Mouse (Mus musculus): ENCODE measurements around the gene Lig1.
"Not testable (repeated sequence)": the region's sequence is repeated elsewhere in the genome, so short reads cannot be mapped to it uniquely, and the experiment has no call there.

Lig1 gene

DNA sequence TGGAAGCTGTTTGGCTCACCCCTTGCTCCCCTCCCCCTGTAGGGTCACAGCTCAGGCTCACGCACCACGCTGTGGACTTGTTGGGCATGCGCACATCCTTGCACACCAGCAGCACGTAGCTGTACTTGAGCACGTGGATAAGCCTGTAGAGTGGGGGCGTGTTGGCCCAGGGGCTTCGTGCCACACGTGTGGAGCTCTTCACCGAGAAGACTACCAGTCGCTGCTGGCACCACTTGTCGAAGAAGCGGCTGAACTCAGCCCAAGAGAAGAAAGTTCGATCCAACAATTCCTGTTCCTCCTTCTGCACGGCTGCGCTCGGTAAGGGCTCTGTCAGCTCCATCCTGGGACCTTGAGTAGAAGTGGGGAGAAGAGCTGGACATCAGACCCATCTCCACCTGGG, at the start of gene Lig1:
Gene Lig1 (plus strand): TSS at position 203 of the 400 bp plus-strand sequence.
- DNase-seq: no peak

DNA sequence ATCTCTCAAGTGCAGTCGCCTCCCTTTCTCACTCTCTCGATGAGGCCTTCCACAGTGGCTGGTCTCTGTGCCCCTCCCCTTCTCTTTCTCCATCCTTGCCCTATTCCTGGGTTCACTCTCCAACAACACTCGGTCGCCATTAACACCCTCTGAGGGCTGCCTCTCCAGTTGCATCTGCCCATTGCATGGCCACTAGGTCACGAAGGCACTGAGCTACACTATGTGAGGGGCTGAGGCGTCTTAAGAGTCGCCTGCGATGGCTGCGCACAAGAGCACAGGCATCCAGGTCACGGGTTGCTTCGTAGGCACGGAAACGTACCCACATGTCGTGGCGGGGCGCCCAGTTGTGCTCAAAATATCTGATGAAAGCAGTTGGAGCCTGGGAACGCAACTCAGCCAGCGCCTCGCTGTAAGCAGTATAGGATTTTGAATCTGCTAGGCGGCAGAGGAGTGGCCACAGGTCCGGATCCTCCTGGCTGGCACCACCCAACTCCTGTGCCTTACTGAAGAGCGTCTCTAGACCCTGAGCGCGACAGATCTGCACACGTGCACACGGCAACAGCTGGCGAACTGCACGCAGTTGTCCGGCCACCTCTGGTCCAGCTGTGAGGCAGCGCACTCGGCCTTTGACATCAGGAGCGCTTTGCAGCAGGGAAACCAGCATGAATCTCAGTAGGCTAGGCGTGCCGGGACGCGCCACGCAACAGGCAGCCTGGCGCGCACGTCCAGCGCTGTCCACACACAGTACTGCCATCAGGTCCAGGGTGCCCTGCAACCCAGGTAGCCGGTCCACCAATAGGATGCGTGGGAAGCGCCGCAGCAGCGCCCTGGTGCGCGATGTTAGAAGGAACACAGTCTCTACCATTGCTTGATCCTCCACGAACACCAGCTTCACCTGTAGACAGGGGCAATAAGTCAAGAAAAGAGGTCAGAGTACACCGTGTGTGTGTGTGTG, 16.1 kb upstream of the Lig1 start:
- DNase-seq: no peak

DNA sequence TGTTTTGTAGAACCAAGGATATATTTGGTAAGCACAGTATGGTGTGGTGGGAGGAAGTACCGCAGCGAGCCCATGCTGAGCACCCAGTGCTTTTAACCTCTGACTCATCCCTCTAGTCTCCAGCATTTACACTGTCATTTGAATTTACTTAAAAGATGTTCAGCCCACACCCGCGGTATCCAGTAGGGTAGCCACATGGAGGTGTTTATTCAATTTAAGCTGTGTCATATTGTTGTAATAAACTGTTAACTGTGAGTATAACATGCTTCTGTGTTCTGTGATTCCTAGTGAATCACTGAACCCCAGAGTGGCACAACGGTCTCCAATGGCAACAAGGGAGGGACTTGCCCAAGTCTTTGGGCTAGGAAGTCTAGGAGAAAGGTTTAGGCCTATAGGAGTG, 13.2 kb upstream of the Lig1 start:
- DNase-seq: no peak

DNA sequence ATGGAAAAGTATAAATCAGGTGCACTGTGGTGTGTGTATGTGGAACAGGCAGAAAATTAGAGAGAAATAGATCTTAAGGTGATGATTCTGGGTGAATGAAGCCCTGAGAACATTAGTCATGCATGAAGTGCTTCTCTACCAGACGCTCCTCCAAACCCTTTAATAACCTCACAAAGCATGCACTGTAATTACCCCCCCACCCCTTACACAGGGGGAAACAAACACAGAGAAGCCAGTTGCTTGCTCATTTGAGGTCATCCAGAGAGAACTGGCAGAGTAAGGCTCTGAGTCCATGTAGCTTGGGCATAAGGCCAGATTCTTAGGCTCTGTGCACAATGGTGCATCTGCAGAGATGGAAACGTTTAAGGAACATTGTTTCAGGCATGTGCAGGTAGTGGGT, 12.7 kb upstream of the Lig1 start:
- no peak for DNase-seq

DNA sequence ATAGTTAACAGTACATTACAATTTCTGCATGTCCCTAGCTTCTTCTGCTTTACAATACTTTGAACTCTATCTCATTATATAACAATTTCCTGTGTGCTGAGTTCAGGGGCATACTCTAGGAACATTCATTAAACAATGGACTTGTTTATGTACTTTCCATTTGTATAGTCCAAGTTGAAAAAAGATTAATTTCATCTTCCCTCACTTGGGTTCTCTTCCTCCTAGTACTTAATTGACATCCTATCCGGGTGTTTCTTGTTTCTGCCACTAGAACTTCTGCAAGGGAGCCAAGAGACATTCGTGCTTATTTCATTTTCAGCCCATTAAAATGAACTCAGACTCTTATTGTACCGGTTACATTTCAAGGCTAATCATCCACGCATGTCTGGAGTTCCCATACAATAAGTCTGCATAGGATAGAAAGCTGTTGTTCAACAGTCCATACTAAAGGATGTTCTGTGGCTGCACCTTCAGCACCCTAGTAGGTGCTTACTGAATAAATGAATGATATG, 8.3 kb upstream of the Lig1 start:
- no peak for DNase-seq

DNA sequence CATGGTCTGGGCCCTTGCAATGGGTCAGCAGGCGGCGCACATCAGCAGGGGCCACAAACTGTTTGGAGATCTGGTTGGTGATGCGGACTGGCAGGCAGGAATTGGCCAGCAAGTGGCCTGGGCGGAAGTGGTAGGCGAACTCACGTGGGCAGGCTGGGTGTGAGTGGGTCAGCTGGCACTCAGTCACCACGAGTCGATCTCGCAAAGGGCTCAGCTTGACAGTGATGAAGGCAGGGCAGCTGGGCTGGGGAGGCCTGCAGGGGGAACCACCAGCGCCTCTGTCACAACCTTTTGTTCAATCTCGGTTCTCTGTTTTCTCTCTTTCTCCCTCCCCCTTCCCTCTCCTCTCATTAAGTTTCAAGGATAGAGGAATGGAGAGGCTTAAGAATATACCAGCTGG, 7.7 kb upstream of the Lig1 start:
- DNase-seq: peak; percentile 8

DNA sequence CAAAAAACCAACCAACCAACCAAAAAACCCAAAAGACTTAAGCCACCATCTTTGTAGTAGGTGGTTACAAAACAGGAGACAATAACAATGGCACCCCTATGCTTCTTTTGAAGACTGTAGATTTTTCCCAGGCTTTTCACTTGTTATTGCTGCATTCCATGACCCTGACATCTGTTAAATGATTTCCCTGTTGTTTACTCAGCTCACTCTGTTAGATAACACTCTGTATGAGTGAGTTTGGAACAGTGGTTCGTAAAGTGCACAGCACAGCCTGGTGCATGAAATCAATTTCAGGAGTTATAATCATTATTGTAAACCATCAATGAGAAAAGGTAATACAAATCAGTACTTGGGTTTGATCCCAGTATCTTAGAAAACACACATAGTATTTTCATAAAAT, 5.4 kb upstream of the Lig1 start:
- no peak for DNase-seq

DNA sequence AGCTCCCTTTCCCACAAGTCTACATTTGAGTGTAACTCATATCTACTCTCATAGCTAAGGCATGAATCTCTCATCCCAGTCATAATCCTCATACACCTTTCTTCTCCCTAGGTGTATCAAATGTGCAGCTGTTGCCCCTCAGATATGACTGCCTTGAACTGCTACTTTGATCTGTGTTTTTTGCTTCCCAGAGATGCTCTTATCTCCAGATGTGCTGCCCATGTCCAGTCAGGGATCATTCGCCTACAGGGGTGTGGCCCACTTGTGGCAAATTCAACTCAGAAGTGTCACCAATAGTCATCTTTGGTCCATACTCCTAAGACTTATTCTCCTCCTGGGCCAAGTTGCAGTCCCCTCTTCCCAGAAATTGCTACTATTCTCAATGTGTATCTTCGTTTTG, 750 bp downstream of the Lig1 start:
- no peak for DNase-seq

DNA sequence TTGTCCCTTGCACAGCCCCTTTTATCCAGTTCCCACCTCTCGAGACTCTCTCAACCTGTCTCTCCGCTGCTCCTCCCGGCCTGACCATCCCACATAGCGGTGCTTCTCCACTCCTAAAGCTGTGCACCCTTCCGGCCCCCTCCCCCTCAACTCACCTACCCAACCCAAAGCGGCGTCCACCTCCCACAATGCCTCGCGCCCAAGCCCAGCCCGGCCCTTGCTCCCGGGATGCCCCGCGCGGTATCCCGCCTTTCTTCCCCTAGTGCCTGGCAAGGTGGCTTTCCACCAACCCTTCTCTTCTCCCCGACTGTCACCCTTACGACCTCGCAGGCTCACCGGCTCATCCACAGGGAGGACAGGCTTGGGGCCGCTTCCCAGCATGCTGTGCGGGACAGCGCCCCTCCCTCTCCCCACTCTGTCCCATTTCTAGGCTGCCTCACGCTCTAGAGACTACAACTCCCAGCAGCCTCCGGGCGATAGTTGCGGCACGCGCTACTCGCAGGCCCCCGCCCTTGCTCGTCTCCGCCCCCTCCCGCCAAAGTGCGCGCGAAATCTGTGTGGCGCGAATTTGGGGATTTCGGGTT, 1.3 kb downstream of the Lig1 start, which contains the start of gene Zswim9:
Gene Zswim9 (minus strand): TSS at position 414 of the 584 bp plus-strand sequence.
- DNase-seq: peak; percentile 92

DNA sequence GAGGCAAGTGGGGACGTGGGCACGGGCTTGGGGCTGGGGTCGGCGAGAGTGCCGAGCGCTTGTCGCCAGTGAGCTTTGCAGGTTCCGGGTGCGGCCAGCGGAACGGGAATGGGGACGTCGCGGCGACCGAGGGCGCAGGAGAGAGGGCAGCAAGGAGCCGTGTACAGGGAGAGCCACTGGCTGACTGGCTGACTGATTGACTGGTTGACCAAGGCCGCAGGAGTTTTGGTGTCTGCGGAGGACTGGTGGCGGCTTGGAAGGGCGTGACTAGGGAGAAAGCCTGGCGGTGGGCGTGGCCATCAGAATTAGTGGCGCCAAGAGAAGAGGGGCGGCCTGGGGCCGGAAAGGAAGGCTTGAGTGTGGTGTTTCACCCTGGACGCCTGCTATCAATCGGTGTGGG, 1.9 kb downstream of the Lig1 start:
- not testable (repeated sequence) for DNase-seq

DNA sequence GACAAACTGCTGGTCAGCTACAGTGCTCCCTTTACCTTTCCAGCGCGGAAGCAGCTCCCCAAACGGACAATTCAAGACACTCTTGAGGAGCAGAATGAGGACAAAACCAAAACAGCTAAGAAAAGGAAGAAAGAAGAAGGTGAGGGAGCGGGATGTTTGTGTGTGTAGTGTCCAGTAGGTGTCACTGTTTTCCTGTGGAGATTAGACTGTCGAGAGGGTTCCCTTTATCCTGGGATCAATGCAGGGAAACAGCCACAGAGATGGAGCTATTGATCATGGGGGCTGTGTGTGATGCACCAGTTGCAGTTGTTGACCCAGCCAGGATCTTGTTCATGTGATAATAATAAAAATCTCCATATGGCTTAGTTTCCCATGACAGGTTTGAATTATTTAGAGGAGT, 11.5 kb downstream of the Lig1 start:
- DNase-seq: peak; percentile 7

DNA sequence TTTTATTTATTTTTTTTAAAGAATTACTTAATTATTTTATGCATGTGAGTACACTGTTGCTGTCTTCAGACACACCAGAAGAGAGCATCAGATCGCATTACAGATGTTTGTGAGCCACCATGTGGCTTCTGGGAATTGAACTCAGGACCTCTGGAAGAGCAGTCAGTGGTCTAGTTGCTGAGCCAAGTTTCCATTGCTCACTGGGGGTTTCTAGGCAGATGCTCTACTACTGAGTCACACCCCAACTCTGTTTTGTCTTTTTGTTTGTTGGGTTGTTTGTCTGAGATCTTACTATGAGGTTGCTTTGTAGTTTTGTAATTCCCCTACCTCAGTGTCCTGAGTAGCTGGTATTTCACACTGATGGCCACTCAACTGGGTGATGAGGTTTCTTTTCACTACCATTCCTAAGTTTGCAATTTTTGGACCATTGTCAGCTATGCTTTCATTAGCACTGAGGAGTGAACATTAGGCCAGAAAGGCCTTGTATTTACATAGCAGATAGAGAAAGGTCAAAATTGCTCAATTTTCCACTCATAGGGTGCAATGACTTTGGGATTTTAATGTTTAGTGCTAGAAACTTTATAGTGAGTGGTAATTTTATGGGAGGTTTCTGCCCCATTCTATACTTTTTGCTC, 13.1 kb downstream of the Lig1 start:
- DNase-seq: no peak

DNA sequence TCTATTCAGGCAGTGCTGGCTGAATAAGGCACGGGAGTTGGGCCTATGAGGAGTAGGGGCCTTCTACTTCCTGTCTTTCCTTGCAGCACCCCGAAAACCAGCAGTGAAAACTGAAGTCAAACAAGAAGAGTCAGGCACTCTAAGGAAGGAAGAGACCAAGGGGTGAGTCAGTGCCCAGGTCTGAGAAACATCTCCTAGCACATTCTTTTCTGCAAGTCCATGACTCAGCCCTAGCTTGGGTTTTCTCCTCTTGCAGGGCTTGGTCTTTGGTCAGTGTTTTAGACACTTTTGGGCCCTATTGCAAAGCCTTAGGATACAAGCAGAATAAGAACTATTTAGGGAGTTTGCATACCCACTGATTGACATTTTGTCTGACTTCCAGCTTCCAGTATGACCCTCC, 14.3 kb downstream of the Lig1 start:
- DNase-seq: no peak

DNA sequence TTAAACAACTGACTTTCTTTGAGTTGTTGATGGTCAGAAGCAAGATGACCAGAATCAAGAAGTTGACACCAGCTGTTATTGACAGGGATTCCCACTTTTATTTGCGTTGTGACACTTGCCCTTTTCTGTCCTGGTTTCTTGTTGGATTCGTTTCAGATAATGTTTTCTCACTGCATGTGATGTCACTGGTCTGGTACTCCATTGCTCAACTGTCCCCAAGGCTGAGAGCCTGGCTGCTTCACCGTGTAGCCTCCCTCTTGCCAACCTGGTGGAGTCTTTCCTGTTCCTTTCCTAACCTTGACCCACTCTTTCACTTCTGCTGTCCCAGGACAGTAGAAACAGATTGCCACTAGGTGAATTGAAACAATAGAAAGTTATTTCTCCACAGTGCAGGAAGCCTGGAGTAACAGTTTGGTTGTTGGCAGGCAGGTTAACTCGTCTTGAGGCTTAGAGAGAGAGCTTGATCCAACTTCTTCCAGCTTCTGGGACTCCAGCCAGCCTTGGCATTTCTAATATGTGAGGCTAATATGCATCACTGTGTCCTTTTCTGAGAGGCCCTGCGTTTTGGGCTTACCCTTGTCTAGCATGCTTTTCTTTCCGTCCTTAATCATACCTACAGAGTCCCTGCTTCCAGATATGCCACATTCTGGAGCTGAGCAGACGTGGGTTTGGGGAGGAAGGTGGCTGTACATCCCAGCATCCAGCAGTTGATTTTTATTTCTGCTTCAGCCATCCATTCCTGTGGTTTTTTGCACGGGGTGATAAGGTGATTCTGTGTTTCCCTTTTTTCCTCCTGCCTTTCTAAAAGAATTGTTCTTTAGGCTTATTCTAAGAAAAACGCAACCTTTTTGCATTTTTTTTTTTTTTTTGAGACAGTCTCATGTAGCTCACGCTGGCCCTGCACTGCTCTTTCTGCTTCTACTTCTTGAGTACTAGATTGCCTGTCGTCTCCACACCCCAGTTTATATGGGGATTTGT, 17.1 kb downstream of the Lig1 start:
- DNase-seq: no peak

DNA sequence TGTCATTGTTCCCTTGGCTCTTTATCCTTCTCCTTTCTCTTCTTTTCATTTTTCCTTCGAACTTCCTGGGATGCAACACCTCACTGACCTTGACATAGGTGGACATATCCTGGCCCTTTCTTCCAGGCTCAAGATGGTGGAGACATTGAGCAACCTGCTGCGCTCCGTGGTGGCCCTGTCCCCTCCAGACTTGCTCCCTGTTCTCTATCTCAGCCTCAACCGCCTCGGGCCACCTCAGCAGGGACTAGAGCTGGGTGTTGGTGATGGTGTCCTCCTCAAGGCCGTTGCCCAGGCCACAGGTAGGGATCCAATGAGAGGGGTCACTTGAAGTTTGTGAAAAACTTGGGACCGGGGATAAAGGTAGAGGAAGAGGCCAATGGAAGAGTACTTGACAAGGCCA, 18.2 kb downstream of the Lig1 start:
- no peak for DNase-seq

DNA sequence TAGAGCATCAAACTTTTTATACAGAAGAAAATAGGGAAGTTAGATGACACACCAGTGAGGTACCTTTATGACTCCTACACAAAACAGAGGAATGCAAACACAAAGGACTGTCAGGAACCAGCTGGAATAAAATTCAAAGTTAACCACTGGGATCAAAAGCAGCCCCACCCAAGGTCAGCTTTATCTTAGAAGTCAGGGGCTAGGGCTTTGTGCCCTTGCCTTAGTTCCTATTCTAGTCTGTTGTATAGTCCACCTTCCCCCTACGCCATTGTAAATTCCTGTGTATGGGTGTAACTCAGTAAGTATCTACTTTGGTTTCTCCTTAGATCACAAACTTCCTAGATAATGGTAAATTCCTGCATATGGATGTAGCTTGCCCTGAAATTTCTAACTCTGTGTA, 20.6 kb downstream of the Lig1 start:
- no peak for DNase-seq

DNA sequence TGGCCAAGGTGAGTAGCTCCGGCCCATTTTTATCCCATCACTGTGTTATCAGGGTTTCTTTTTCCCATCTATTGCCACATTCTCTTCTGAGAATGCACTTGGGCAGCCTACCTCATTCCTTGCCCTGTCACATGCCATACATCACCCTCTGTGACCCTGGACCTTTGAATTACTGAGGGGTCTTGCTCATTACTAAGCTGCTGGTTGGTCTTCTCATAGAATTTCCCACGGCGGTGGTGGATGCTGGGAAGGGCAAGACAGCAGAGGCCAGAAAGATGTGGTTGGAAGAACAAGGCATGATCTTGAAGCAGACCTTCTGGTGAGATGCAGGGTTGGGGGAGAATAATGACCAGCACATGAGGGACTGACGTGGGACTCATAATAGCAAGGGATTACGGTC, 21.7 kb downstream of the Lig1 start:
- no peak for DNase-seq

DNA sequence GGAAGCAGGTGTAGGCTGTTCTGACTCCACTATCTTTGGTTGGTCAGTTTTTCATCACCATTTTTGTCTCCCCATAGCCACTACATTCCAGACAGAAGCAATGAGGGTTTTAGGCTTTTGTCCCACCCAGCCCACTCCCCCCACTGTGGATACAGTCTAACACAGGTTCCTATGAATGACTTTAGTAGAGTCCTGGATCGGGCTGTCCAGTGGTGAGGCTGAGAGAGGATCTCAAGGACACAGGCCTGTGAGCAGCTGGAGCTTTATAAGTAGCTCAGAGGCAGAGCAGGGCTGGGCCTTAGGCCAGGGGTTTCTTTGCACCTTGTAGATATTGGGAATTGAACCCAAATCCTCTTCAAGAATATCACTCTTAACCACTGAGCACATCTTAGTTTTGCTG, 24.6 kb downstream of the Lig1 start:
- no peak for DNase-seq

DNA sequence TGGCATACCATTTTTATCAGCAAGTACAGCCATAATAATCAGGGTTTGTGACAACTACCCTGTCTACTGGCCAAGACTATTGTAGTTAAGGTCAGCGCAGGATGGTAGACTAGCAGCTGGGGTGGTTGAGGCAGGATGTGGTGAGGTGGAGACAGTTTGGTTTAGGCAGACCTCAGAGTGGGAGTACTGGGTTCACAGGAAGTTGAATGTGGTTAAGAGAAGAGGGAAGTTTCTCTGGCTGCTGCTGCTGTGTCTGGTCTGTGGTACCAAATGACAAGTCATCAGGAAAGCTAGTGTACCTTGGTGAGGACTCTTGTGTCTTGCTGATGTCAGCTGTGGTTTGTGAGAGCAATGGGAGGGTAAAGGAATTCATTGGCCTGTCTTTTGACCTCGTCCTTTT, 25.7 kb downstream of the Lig1 start:
- DNase-seq: no peak

DNA sequence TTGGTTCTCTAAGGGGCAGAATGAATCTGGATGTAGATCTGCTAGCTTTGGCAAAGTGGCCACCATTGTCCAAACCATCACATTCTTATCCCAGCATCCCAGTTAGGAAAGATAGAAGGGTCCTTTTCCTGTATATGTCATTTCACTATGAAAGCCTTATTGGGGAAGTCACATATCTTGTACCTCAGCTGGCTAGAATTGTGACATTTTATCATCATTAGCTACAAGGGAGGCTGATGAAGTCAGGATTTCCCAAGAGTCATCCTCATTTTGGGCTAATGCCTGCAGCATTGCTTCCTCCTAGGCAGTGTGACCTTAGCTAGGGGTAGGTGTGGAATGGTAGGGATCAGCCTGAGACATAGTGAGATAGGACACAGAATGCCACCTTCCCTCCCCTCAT, 26.3 kb downstream of the Lig1 start:
- no peak for DNase-seq

DNA sequence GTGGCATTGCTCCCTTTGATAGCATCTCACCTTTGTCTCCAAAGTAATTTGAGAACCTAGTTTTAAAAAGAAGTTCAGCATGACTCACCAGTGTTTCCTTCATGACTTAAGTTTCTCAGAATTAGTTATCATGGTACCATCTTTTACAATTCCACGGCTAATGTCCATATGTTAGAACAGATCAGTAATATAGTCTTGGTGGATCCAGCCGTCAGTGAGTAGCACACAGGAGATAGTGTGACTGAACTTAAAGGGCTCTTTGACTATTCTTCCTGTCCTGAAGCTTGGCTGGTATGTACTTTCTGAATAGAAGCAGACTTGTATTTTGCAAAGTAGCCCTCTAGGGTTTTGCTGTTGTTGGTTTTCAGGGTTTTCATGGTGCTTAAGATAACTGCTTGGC, 32.3 kb downstream of the Lig1 start:
- DNase-seq: no peak

DNA sequence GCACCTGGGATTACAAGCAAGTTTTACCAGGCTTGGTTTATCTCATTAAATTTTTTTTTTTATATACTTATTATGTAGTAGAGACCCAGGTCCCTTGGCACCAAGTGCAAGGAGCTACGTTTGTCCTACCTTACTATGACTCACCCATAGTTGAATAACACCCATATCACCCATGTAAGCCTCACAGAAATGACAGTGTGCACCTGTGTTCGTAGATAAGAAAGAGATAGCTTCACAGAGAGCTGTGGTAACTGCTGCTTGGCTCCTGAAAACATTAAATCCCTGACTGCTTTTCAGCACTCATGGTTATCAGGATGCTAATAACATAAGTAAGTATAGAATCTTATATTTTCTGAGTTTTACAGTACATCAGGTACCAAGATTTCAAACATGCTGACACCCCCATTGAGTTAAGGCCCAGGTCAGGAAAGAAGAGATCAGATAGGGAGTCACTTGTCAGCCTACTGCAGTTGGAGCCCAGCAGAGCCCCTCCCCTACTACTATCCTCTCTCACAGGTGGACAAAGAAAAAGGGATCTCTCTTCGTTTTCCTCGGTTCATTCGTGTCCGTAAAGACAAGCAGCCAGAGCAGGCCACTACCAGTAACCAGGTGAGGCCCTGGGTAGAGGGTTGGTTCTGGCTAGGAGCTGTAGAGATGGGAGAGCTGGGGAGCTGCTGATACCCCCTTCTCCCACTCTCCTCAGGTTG, 33.6 kb downstream of the Lig1 start:
- no peak for DNase-seq
